Mouse (Mus musculus) hindbrain, embryonic 16.5 days (tissue): Measurements from ENCODE around the gene Prkag2. TPM values are rescaled to one million over a fixed set of nuclear protein-coding genes. Genes with fewer than 3 reads are reported as not detected.
A peak's percentile ranks its signal among the peaks of the same experiment; 100 is the strongest.
"Not testable (repeated sequence)": the region's sequence is repeated elsewhere in the genome, so short reads cannot be mapped to it uniquely, and the experiment has no call there.

Experiments used
- ATAC-seq: fragments of 200-750 bp; cut with Nextera tagmentation; 2 replicates; pipeline ENCODE4 v1.8.0; 2017; ENCODE audit warnings: moderate TSS enrichment, moderate library complexity
- H3K27ac ChIP-seq: fragments of 300-500 bp; sonication (generic); 2 replicates; pipeline ENCODE4 v1.5.1; 2014; ENCODE audit warnings: low read depth, mild to moderate bottlenecking, control low read depth, low read length, moderate library complexity
- H3K27me3 ChIP-seq: fragments of 300-500 bp; sonication (generic); replicated peaks from 2 replicates; pipeline ENCODE4 v1.6.1; 2014; ENCODE audit warnings: low read length; ENCODE audit not compliant: control insufficient read depth, insufficient read depth
- H3K36me3 ChIP-seq: fragments of 300-500 bp; sonication (generic); 2 replicates; pipeline ENCODE4 v1.6.1; 2014; ENCODE audit warnings: mild to moderate bottlenecking, low read length, moderate library complexity, mixed read lengths; ENCODE audit not compliant: control insufficient read depth, insufficient read depth
- H3K4me1 ChIP-seq: fragments of 300-500 bp; sonication (generic); 2 replicates; pipeline ENCODE4 v1.6.1; 2014; ENCODE audit warnings: low read depth, low read length; ENCODE audit not compliant: control insufficient read depth, insufficient read depth
- H3K4me2 ChIP-seq: fragments of 300-500 bp; sonication (generic); 2 replicates; pipeline ENCODE4 v1.6.1; 2014; ENCODE audit warnings: mild to moderate bottlenecking, low read length, control low read depth, moderate library complexity
- H3K4me3 ChIP-seq: fragments of 300-500 bp; sonication (generic); 2 replicates; pipeline ENCODE4 v1.5.1; 2014; ENCODE audit warnings: mild to moderate bottlenecking, low read length, control low read depth, moderate library complexity
- H3K9ac ChIP-seq: fragments of 300-500 bp; sonication (generic); 2 replicates; pipeline ENCODE4 v1.6.1; 2014; ENCODE audit warnings: low read depth, mild to moderate bottlenecking, control low read depth, low read length, moderate library complexity
- H3K9me3 ChIP-seq: fragments of 300-500 bp; sonication (generic); 2 replicates; pipeline ENCODE4 v1.6.1; 2014; ENCODE audit warnings: mild to moderate bottlenecking, low read length, moderate library complexity; ENCODE audit not compliant: control insufficient read depth
- WGBS: fragments of 180-500 bp; shearing (Covaris S2); extraction: QIAGEN DNeasy Blood & Tissue Kit; methylation state at CpG from one replicate; pipeline ENCODE4 v1.1.7; 2014; 5-methylcytosine and 5-hydroxymethylcytosine counted together
- polyA plus RNA-seq: library from polyadenylated mRNA; unstranded; fragments of >200 nt; fragmentation: Nextera tagmentation; extraction: Ambion mirVana; gene quantifications from 2 replicates; pipeline ENCODE4 v1.2.1, GENCODE M21; 2015

Prkag2 gene
- polyA plus RNA-seq, 1 experiment from 2014 or later, result 111 TPM

DNA sequence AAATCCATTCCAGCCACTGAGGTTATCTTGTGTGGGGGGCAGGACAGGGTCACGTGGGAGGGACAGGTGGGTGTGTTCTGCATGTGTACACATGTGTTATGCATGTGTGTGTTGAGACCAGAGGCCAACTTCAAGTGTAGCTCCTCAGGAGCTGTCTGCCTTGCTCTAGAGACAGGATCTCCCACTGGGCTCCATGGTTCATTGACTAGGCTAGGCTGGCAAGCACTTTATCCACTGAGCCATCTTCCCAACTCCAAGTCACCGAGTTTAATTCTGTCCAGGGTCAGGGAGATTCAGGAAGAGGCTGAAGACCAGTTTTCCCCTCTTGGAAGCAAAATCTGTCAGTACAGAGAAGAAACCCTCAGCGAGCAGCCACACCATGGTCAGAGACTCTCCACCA is 19.4 kb downstream of the Prkag2 start:
- H3K4me1 ChIP-seq, result peaks cover 8% of the 10 kb centered on the region; the same call in 1 of the 2 replicates
- no peak overlapping the region for H3K9ac ChIP-seq
- no peaks in the 10 kb centered on the region for H3K27me3 ChIP-seq
- H3K9me3 ChIP-seq, result no peaks in the 10 kb centered on the region
- no peak for ATAC-seq
- no peak overlapping the region for H3K27ac ChIP-seq
- H3K36me3 ChIP-seq, result no peaks in the 10 kb centered on the region
- no peak overlapping the region for H3K4me3 ChIP-seq
- no peak overlapping the region for H3K4me2 ChIP-seq
- WGBS, result 75% methylated on average over 3 of the region's 3 CpGs

DNA sequence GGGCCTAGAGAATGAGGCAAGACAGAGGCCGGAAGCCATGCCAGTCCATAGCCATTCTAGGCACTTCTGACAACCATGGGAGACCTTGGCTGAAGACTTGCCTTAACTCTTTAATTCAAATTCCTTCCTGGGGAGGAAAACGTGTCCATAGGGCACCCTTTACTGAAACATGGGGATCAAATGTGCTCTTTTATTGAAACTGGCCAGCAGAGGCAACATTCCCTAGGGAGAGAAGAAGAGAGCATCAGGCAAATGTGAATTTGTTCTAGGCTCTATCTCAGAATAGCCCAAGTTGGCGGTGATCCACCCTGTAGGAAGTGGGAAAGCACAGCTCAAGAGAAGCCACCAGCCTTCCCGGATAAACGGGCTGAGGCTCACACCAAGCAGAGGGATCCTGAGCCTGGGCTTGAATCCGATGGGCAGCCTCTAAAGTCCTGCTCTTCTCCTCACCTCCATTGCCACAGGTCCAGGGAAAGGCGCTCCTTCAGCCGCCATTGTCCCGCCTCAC is 19.9 kb downstream of the Prkag2 start:
- H3K9ac ChIP-seq, result no peak overlapping the region
- H3K4me2 ChIP-seq, result no peak overlapping the region
- no peaks in the 10 kb centered on the region for H3K9me3 ChIP-seq
- no peak overlapping the region for H3K27ac ChIP-seq
- WGBS, result 92% methylated on average over 9 of the region's 9 CpGs
- ATAC-seq, result no peak
- no peaks in the 10 kb centered on the region for H3K27me3 ChIP-seq
- H3K36me3 ChIP-seq, result no peaks in the 10 kb centered on the region
- H3K4me1 ChIP-seq, result peaks cover 8% of the 10 kb centered on the region; the same call in 1 of the 2 replicates
- H3K4me3 ChIP-seq, result no peak overlapping the region

DNA sequence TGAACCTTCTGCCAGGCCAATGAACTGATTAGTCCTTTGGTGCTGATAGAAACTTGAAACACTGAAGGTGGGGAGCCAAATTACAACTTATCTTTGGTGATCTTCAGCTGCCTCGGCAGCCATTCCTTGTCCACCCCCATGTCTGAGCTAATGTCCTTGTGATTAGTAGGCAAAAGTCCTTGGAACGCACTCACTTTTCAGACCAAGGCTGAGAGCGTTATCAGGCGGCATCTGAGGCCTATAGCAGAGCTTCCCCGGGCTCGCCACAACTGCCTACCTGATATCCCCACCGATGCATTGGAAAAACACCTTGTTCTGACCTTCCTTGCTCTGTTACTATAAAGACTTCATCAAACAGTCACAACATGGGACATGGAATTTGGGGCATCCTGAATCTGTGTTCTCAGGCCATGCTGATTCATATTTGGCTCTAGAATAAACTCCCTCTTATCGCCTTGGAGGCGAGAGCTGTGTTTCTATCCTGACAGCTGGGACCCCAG is 20.6 kb downstream of the Prkag2 start:
- Histone ChIP-seq H3K9ac (no peak overlapping the region), H3K27me3 (no peaks in the 10 kb centered on the region), H3K27ac (no peak overlapping the region), H3K4me1 (peaks cover 8% of the 10 kb centered on the region; the same call in 1 of the 2 replicates), H3K9me3 (no peaks in the 10 kb centered on the region), H3K4me2 (no peak overlapping the region), H3K36me3 (no peaks in the 10 kb centered on the region), H3K4me3 (no peak overlapping the region)
- no peak for ATAC-seq
- WGBS, result 93% methylated on average over 9 of the region's 9 CpGs

DNA sequence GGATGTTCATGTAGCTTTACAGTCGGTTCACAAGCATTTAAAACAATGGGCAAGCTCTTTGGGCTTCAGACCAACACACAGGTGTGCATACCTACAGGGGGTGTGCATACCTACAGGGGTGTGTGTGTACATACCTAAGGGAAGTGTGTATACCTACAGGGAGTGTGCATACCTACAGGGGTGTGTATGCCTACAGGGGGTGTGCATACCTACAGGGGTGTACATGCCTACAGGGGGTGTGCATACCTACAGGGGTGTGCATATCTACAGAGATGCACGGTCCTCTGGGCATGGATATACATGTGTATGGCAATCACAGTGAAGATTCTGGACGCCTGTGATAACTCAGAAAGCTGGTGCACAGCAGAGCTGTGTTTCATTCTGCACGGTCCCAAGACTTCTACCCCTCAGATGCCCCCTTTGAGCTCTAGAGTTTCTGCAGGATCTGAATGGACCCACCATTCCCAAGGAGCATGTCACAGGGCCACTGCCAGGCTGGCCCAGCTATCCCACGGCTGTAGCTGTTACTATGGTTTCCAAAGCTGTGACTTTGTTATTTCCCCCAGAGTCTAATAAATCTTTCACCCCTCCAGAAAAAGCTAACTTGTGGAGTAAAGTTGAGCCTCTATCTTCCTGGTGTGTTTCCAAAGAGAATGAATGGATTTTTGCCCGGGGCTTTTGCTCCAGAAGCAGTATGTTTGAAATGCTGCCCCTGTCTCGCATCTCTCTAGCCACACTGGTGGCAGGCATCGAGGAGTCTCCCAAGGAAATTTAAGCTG is 22.4 kb downstream of the Prkag2 start:
- no peak overlapping the region for H3K4me2 ChIP-seq
- no peaks in the 10 kb centered on the region for H3K27me3 ChIP-seq
- no peaks in the 10 kb centered on the region for H3K9me3 ChIP-seq
- no peak overlapping the region for H3K27ac ChIP-seq
- no peak overlapping the region for H3K4me3 ChIP-seq
- WGBS, result 49% methylated on average over 8 of the region's 8 CpGs
- no peak overlapping the region for H3K9ac ChIP-seq
- H3K36me3 ChIP-seq, result no peaks in the 10 kb centered on the region
- peak; percentile 77 for ATAC-seq
- H3K4me1 ChIP-seq, result peaks cover 8% of the 10 kb centered on the region; the same call in 1 of the 2 replicates

DNA sequence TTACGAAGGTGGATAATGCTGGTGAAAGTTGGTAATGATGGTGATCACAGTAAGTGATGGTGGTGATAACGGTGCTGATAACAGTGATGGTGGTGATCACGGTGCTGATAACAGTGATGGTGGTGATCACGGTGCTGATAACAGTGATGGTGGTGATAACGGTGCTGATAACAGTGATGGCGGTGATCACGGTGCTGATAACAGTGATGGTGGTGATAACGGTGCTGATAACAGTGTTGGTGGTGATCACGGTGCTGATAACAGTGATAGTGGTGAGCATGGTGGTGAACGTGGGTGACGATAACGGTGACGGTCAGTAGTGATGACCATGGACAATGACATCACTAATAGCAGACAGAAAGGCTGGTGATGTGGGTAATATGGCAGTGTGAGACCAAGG is 23.2 kb downstream of the Prkag2 start:
- H3K36me3 ChIP-seq, H3K4me2 ChIP-seq, H3K4me3 ChIP-seq, H3K4me1 ChIP-seq, H3K27ac ChIP-seq, ATAC-seq, H3K9ac ChIP-seq, H3K9me3 ChIP-seq, H3K27me3 ChIP-seq: not testable (repeated sequence)
- 95% methylated on average over 13 of the region's 13 CpGs for WGBS

DNA sequence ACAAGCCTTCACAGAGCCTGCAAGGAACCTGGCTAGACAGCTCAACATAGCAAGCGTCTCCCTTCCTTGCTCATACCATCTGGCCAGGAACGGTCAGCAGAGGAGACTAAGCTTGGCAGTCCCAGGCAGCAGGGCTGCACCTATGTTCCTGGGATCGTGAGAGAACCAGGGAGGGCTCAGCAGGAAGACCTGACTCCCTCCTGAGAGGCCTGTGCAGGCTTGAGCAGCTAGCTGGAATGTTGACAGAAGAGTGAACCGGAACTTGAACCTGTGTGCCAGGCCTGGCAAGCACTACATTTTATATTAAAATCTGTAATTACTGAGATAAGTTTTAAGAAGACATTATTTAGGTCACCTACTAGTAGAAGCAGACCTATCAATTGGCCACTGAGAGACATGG is 24.8 kb downstream of the Prkag2 start:
- H3K9me3 ChIP-seq, result no peaks in the 10 kb centered on the region
- H3K27me3 ChIP-seq, result no peaks in the 10 kb centered on the region
- H3K4me1 ChIP-seq, result peaks cover 8% of the 10 kb centered on the region; the same call in 1 of the 2 replicates
- no peak overlapping the region for H3K4me2 ChIP-seq
- no peak for ATAC-seq
- no peak overlapping the region for H3K9ac ChIP-seq
- H3K36me3 ChIP-seq, result no peaks in the 10 kb centered on the region
- 79% methylated on average over 4 of the region's 4 CpGs for WGBS
- no peak overlapping the region for H3K27ac ChIP-seq
- H3K4me3 ChIP-seq, result no peak overlapping the region

DNA sequence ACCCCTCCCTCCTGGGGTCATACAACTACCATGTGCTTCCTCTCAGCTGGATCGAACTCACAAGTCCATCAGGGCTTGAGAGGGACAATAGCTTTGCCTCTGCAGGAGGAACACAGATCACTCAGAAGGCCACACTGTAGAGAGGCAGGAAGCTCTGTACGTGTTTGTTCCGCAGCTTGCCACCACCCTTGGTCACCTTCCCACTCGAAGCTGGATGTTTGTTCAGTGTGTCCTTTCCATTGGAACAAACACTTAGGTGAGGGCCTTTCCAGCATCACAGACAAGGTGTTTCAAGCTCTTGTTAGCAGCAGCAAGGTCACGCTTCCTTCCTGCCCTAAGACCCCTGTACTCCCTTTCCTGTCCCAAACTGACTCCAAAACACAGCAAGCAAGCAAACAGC is 30.6 kb downstream of the Prkag2 start:
- Histone ChIP-seq H3K36me3 (no peaks in the 10 kb centered on the region), H3K27me3 (no peaks in the 10 kb centered on the region), H3K9ac (no peak overlapping the region), H3K4me1 (peaks cover 10% of the 10 kb centered on the region), H3K27ac (no peak overlapping the region), H3K9me3 (no peaks in the 10 kb centered on the region), H3K4me3 (no peak overlapping the region), H3K4me2 (no peak overlapping the region)
- ATAC-seq, result no peak
- 75% methylated on average over 5 of the region's 5 CpGs for WGBS

- Histone ChIP-seq H3K36me3 (no peaks in the 10 kb centered on the region), H3K4me3 (no peak overlapping the region), H3K9me3 (no peaks in the 10 kb centered on the region), H3K4me1 (peaks cover 10% of the 10 kb centered on the region), H3K4me2 (no peak overlapping the region), H3K27ac (peak overlapping the region; percentile 7; the same call in 1 of the 2 replicates), H3K27me3 (no peaks in the 10 kb centered on the region), H3K9ac (no peak overlapping the region)
- peak; percentile 63 for ATAC-seq
- 39% methylated on average over 6 of the region's 6 CpGs for WGBS
These were observed 33.3 kb downstream of the Prkag2 start for GRCm38 (mm10) chr5:25067122-25067521.

DNA sequence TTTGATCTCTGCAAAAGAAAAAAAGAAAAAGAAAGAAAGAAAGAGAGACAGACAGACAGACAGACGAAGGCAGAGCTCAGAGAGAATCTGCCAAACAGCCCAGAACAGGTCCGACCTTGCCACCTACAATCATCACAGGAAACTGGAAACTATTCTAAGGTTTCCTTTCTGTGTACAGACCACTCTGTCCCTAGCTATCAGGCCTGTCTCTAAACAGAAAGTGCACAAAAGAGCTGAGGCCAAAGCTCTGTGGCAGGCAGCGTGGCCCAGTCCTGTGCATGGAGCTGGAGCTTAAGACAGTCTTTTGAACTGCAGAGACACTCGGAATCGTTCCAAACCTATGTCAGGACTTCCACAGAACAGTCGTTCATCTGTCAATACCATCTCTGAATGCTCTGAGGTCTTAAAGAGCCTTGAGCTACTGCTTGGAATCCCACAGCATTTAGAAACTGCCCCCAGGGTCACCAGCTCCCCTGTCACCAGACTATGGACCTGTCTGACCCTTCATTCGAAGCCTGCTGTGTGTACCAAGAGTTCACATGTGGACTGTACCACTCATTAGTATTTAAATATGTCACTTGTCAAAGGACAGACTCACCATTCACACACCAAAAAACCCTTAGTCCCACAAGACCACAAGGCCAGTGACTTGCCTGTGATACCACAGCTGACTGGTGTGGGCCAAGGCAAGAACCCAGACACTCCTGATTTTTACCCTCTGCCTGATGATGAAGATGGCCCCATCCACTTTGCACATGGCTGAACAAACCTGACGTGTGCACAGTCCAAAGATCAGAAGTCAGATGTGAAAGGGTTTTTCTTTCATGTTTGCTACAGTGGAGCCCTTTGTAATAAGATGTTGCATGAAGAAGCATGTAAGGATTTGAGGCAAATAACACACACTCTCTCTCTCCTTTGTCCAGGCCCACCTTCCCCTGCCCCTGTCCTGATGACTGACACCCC is 35.9 kb downstream of the Prkag2 start:
- peaks cover 18% of the 10 kb centered on the region for H3K4me1 ChIP-seq
- H3K9me3 ChIP-seq, result no peaks in the 10 kb centered on the region
- no peaks in the 10 kb centered on the region for H3K36me3 ChIP-seq
- ATAC-seq, result no peak
- H3K4me2 ChIP-seq, result no peak overlapping the region
- no peaks in the 10 kb centered on the region for H3K27me3 ChIP-seq
- no peak overlapping the region for H3K9ac ChIP-seq
- no peak overlapping the region for H3K4me3 ChIP-seq
- WGBS, result 62% methylated on average over 8 of the region's 8 CpGs
- no peak overlapping the region for H3K27ac ChIP-seq
